Mouse (Mus musculus): ENCODE measurements around the gene Pex26. TPM values are rescaled to one million over a fixed set of nuclear protein-coding genes. Genes with fewer than 3 reads are reported as not detected.

Pex26 gene
- polyA plus RNA-seq, 1 experiment: 1.4 TPM

DNA sequence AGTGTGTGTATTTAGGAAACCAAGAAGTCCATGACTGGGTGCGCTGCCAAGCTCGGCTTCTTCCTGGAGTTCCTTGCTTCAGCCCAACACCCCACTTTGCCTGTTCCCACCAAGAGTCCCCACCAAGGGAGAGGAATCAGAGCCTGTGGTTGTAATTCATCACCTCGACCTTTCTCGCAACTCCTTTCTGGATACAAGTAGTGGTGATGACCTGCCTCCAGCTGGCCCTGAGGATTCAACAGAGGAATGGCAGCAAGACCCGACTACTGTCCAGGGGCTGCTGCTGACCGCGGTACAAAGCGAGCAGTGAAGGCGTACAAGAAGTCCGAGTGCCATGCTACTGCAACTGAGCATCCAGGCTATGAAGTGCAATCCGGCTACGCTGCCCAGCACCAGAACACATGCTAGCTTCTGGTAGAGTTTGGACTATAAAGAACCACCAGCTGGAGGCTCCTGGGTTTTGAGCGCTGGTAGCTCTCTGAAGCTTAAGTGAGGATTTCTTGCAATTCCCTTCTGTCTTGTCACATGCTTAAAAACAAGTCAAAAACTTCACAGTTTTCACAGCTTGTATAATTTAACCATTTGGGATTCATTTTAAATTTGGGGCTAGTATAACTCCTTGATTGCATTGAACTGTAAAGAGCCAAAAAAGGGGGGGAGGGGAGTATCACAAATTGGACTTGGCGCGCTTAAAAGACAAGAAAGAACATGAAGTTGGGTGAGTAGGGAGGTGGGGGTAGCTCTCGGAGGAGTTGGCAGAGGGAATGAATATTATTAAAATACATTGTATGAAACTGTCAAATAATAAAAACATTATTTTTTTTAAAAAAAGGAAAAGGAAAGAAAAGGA, 28.8 kb upstream of the Pex26 start:
- no peak overlapping the region for H3K4me3 ChIP-seq (replicated peaks; ENCODE audit: control insufficient read depth, low read depth, low read length)
- no peak for TF ChIP-seq CTCF (IDR thresholded peaks at IDR 0.05; ENCODE audit: control insufficient read depth, insufficient read depth, low read length)
- TF ChIP-seq POLR2A (IDR thresholded peaks at IDR 0.05; ENCODE audit: borderline replicate concordance, control insufficient read depth, low read depth, low read length): no peak
- 88% methylated on average over 16 of the region's 16 CpGs for WGBS

DNA sequence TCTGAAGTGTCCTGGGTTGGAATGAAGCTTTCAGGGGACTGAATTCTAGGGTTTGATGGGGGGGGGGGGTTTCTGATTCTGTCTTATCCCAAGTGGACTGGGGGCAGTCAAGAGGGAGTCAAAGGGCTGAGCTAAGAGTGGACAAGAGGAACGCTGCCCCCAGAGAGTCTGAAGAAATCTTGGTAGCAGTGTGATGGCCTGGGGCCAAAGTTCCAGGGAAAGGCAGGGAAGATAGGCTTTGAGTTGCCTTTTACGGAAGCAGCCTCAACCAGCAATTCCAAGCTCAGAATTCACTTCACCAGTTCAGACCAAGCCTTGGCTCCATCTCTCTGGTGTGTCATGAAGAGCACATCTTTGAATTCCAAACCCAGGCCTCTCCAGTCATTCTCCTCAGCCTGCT, 27.4 kb upstream of the Pex26 start:
- no peak overlapping the region for H3K27ac ChIP-seq (ENCODE audit: control insufficient read depth, insufficient read depth, low read depth, low read length, poor library complexity)
- TF ChIP-seq CTCF (IDR thresholded peaks at IDR 0.05; ENCODE audit: control insufficient read depth, insufficient read depth, low read length) (no peak), POLR2A (IDR thresholded peaks at IDR 0.05; ENCODE audit: borderline replicate concordance, control insufficient read depth, low read depth, low read length) (no peak)
- WGBS: 82% methylated on average over 2 of the region's 2 CpGs

More for the DNA sequence above, 28.8 kb upstream of the Pex26 start:
- no peaks in the 10 kb centered on the region; the same call in 1 of the 2 replicates for H3K4me1 ChIP-seq (ENCODE audit: control insufficient read depth, insufficient read depth, low read length)
- no peak overlapping the region for H3K27ac ChIP-seq (ENCODE audit: control insufficient read depth, insufficient read depth, low read depth, low read length, poor library complexity)

DNA sequence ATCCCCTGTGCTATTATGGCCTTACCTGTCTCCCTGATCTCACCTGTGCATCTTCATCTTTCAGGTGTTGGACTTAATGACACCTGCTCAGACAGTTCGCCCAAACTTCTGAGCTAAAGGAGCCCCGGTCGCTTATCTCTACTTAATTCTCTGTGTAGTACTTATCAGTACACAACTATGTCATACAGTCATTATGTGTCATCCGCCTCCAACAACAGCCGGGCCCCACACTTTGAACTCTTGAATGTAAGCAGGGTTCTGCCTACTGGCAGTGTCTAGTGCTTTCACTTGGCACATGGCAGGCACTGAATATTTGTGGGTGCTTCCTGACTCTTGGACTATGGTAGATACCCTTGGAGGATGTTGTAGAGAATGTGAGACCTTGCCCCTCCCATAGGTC, 23.9 kb upstream of the Pex26 start:
- WGBS: 73% methylated on average over 5 of the region's 5 CpGs
- TF ChIP-seq POLR2A (IDR thresholded peaks at IDR 0.05; ENCODE audit: borderline replicate concordance, control insufficient read depth, low read depth, low read length): no peak
- no peak for TF ChIP-seq CTCF (IDR thresholded peaks at IDR 0.05; ENCODE audit: control insufficient read depth, insufficient read depth, low read length)
- Histone ChIP-seq H3K4me1 (ENCODE audit: control insufficient read depth, insufficient read depth, low read length) (no peaks in the 10 kb centered on the region; the same call in 1 of the 2 replicates), H3K27ac (ENCODE audit: control insufficient read depth, insufficient read depth, low read depth, low read length, poor library complexity) (no peak overlapping the region), H3K4me3 (replicated peaks; ENCODE audit: control insufficient read depth, low read depth, low read length) (no peak overlapping the region)

More for the DNA sequence above, 27.4 kb upstream of the Pex26 start:
- no peaks in the 10 kb centered on the region; the same call in 1 of the 2 replicates for H3K4me1 ChIP-seq (ENCODE audit: control insufficient read depth, insufficient read depth, low read length)
- H3K4me3 ChIP-seq (replicated peaks; ENCODE audit: control insufficient read depth, low read depth, low read length): no peak overlapping the region

DNA sequence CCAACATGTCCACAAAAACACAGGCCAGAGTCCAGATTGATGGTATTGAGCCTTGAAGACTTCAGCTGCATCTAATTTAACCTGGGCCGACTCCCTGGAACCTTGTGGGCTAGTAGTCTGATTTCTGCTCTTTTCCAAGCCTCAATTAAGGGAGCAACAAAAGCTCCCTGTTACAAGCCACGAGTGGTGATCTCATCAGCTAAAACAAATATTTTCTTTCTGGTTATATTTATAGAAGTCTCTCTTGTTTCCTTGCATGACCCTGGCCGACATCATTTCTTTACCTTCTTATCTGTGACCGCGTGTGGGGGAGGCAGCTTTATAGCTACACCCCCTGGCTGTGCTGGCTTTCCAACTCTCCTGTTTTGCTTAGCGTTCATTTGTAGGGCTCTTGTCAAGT, 23.3 kb upstream of the Pex26 start:
- Histone ChIP-seq H3K4me1 (ENCODE audit: control insufficient read depth, insufficient read depth, low read length) (no peaks in the 10 kb centered on the region; the same call in 1 of the 2 replicates), H3K4me3 (replicated peaks; ENCODE audit: control insufficient read depth, low read depth, low read length) (no peak overlapping the region), H3K27ac (ENCODE audit: control insufficient read depth, insufficient read depth, low read depth, low read length, poor library complexity) (no peak overlapping the region)
- TF ChIP-seq POLR2A (IDR thresholded peaks at IDR 0.05; ENCODE audit: borderline replicate concordance, control insufficient read depth, low read depth, low read length) (no peak), CTCF (IDR thresholded peaks at IDR 0.05; ENCODE audit: control insufficient read depth, insufficient read depth, low read length) (no peak)
- WGBS: 68% methylated on average over 6 of the region's 6 CpGs

DNA sequence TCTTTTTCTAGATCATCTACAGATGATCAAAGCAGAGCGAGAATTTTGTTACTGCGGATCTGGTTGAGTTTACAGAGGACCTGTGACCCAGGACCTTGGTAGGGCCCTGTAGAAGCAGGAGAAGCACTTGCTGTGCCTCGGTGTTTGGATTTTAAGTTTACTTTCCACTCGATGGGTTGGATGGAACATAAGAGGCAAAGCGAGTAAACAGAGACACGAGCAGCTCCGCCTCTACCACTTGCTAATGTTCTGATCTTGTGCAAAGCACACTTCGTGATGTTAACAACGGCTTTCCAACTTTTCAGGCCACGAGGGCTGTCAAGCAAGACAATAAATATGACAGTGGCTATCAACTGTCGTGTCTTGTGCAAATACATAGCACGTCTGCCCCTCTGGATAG, 20.9 kb upstream of the Pex26 start:
- 80% methylated on average over 12 of the region's 12 CpGs for WGBS
- Histone ChIP-seq H3K27ac (ENCODE audit: control insufficient read depth, insufficient read depth, low read depth, low read length, poor library complexity) (no peak overlapping the region), H3K4me3 (replicated peaks; ENCODE audit: control insufficient read depth, low read depth, low read length) (no peak overlapping the region), H3K4me1 (ENCODE audit: control insufficient read depth, insufficient read depth, low read length) (no peaks in the 10 kb centered on the region)
- TF ChIP-seq POLR2A (IDR thresholded peaks at IDR 0.05; ENCODE audit: borderline replicate concordance, control insufficient read depth, low read depth, low read length): no peak
- no peak for TF ChIP-seq CTCF (IDR thresholded peaks at IDR 0.05; ENCODE audit: control insufficient read depth, insufficient read depth, low read length)

DNA sequence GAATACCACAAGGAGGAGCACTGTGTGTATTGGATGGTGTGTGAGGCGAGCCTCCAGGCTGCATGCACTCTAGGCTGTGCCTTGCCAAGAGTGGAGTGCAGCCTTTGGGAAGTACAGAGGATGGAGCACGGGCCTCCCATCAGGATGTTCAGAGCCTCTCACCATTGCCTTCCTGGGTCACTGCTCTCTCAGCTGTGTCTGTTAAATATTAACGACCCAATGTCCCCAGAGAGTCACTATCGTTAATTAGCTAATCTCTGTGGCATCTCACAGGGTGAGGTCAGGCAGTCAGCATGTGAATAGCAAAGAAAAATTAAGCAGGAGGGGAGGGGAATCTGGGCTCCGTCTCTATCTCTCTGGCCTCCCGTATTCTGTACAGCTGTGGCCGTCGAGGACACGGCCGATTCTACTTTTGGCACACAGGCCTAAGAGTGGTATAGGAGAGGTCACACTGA, 17.3 kb upstream of the Pex26 start:
- 72% methylated on average over 10 of the region's 10 CpGs for WGBS
- Histone ChIP-seq H3K4me3 (replicated peaks; ENCODE audit: control insufficient read depth, low read depth, low read length) (no peak overlapping the region), H3K27ac (ENCODE audit: control insufficient read depth, insufficient read depth, low read depth, low read length, poor library complexity) (no peak overlapping the region), H3K4me1 (ENCODE audit: control insufficient read depth, insufficient read depth, low read length) (no peaks in the 10 kb centered on the region)
- TF ChIP-seq CTCF (IDR thresholded peaks at IDR 0.05; ENCODE audit: control insufficient read depth, insufficient read depth, low read length) (no peak), POLR2A (IDR thresholded peaks at IDR 0.05; ENCODE audit: borderline replicate concordance, control insufficient read depth, low read depth, low read length) (no peak)

DNA sequence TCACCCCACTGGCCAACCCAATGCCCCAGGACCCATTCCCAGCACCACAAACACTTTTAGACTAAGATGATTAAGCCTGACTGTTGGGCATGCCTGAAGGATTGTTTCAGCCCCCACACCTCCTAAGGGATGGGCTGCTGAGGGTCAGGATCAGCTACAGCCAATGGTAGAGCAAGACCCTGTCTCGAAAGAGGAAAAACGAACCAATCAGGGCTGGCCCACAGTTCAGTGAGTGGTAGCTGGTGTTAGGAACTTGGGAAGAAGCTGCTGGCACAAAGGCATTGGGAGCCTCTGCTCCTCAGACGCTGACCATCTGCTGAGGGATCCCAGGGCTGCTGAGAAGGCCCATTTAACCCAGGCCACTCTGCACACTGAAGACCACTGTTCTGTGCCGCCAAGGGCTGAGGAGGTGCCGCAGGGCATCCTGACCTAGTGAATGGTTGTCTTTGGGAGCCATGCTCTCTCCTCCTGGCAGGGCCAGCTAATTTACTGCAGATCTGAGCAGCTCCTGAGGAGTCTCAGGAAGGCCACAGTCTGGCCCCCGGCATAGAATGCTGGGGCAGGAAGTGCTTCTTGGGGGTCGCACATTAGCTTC, 16.0 kb upstream of the Pex26 start:
- WGBS: 72% methylated on average over 7 of the region's 7 CpGs
- no peak overlapping the region for H3K27ac ChIP-seq (ENCODE audit: control insufficient read depth, insufficient read depth, low read depth, low read length, poor library complexity)
- no peaks in the 10 kb centered on the region for H3K4me1 ChIP-seq (ENCODE audit: control insufficient read depth, insufficient read depth, low read length)
- no peak overlapping the region for H3K4me3 ChIP-seq (replicated peaks; ENCODE audit: control insufficient read depth, low read depth, low read length)
- TF ChIP-seq POLR2A (IDR thresholded peaks at IDR 0.05; ENCODE audit: borderline replicate concordance, control insufficient read depth, low read depth, low read length) (no peak), CTCF (IDR thresholded peaks at IDR 0.05; ENCODE audit: control insufficient read depth, insufficient read depth, low read length) (no peak)

DNA sequence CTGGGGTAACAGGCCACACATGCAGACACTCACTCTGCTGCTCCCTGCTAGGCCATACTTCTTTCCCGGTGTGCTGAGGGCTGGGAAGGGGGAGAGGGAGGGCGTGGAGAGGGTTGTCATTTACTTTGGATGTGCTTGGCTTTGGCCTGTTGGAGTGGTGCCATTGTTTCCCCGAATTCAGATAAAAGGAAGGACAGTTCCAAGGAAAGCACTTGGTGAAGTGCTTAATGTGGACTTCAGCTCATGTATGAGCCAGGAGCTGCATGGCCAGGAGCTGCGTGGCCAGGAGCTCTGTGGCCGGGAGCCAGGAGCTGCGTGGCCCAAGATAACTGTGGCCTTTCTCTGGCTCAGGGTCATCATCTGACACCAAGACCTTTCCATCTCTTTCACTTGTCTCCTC, 12.4 kb upstream of the Pex26 start:
- Histone ChIP-seq H3K4me3 (replicated peaks; ENCODE audit: control insufficient read depth, low read depth, low read length) (no peak overlapping the region), H3K27ac (ENCODE audit: control insufficient read depth, insufficient read depth, low read depth, low read length, poor library complexity) (no peak overlapping the region), H3K4me1 (ENCODE audit: control insufficient read depth, insufficient read depth, low read length) (no peaks in the 10 kb centered on the region)
- WGBS: 72% methylated on average over 6 of the region's 6 CpGs
- TF ChIP-seq CTCF (IDR thresholded peaks at IDR 0.05; ENCODE audit: control insufficient read depth, insufficient read depth, low read length) (no peak), POLR2A (IDR thresholded peaks at IDR 0.05; ENCODE audit: borderline replicate concordance, control insufficient read depth, low read depth, low read length) (no peak)
